Mouse (Mus musculus): Measurements from ENCODE around the gene Lypd3.
"Not testable (repeated sequence)": the region's sequence is repeated elsewhere in the genome, so short reads cannot be mapped to it uniquely, and the experiment has no call there.

The Lypd3 gene

DNA sequence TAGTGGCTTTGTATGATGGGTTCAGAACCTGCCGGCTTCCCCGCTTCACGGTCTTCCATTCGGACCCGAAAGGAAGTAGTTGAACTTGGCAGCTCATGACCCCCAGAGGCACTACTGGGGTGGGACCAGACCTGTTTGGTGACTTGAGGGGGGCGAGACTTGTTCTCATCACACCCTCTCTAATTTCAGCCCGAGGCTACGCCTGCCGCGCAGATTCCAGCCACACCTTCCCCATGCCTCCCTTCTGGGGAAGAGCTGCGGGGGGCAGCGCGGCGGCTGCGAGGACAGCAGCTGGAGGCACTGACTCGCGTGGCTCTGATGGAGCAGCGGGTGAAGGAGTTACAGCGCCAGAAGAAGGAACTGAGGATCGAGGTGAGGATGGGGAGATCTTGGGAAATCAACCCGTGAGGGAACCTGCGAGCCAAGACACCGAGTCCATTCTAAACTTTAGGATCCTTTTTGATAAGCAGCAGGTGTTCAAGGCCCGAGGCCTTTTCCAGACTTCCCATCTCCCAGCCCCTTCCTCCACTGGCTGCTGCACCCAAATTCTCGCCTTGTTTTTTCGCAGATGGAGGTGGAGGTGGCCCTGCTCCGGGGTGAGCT lies 23.9 kb upstream of the Lypd3 start:
- DNase-seq (ENCODE audit: low spot score): no peak

DNA sequence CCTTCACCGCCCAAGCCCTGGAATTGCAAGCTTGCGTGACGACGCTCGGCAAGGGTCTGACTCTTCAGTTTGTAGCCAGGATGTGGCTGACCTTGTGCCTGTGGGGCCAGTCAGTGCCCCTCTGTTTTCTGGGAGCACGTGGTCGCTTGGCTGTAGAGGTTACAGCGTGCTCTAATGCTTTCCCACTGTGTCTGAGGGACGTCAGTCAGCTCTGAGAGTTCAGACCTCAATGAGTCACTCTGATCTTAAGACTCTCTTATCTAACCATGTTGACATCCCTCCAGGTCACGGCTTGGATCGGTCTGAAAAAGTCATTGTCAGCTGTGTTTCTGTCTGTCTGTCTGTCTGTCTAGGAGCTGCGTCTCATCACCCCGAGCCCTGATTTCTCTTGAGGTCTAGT lies 21.5 kb upstream of the Lypd3 start:
- no peak for DNase-seq (ENCODE audit: low spot score)

DNA sequence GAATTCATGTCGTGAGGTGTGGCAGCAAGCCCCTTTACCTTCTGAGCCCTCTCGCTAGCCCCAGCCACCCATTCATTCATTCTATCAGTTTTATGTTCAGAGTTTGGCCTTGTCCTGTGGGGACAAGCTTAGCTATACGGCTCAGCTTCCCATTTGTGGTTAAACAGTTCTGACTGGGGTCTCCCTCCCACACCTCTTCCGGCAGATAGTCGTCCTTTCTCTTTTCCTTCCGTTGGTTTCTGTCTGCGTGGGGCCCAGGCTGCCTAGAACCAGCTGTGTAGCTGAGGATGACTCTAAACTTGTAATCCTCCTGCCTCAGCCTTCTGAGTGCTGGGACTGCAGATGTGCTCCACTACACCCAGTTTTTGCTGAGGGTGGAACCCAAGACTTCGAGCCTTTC lies 18.6 kb upstream of the Lypd3 start:
- DNase-seq (ENCODE audit: low spot score): no peak

DNA sequence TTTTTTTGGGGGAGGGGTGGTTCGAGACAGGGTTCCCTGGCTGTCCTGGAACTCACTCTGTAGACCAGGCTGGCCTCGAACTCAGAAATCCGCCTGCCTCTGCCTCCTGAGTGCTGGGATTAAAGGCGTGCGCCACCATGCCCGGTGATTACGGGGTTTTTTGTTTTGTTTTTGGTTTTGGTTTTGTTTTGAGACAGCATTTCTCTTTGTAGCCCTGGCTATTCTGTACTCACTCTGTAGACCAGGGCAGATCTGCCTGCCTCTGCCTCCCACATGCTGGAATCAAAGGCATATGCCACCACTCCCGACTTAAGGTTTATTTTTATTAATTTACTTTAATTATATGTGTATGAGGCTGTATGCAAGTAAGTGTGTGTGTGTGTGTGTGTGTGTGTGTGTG lies 18.0 kb upstream of the Lypd3 start:
- DNase-seq (ENCODE audit: low spot score): not testable (repeated sequence)

DNA sequence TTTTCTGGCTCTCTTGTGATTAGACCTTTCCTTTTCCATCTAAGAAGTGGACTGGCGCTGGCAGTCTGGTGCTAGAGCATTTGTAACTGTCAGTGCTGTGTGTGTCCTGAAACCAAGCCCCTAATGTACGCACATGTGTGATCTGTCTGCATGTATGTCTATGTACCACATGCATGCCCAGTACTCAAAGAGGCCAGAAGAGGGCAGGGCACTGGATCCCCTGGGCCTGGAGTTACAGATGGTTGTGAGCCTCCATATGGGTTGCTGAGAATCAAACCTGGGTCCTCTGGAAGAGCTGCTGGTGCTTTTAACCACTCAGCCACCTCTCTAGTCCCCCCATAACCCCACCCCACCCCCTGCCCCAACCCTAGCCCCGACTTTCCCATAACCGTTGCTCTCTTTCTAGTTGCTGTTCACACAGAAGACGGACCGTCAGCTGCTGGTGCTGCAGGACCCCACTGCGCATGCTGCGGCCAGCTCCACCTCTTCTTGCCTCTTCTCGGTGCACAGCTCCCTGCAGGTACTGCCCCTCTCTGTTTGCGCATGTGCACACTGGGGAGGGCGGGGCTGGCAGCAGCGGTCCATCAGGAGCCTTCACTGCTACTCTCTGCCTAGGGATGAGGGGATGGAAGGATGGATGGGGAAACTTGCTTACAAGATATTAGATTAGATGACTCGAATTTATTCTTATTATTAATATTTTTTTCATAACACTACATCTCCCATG lies 16.5 kb upstream of the Lypd3 start:
- no peak for DNase-seq (ENCODE audit: low spot score)

DNA sequence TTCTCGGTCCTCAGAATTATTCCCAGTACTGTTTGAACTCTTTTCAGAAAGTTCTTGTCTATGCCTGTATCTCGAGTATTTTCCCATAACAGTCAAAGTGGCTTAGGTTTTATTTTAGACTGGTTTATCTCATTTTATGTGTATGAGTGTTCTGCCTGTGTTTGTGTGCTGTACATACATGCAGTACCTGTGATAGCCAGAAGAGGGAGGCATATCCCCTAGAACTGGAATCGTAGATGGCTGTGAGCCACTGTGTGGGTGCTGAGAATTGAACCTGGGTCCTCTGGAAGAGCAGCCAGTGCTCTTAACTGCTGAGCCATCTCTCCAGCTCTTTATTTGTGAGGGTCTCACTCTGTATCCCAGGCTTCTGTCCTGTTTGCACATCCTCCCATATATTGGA lies 15.2 kb upstream of the Lypd3 start:
- no peak for DNase-seq (ENCODE audit: low spot score)

DNA sequence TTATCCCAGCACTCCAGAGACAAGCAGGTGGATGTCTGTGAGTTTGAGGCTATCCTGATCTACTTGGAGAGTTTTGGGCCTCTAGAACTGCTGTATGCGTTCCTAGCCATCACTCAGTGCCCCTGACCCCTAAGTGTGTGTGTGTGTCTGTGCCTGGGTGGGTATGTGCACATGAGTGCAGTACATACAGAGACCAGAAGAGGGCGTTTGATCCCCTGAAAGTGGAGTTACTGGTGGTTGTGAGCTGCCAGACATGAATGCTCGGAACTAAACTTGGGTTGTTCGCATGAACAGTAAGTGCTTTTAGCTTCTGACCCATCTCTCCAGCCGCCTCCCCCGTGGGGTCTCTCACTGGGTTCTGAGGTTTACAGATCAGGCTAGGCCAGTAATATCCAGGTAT lies 13.4 kb upstream of the Lypd3 start:
- DNase-seq (ENCODE audit: low spot score): no peak

DNA sequence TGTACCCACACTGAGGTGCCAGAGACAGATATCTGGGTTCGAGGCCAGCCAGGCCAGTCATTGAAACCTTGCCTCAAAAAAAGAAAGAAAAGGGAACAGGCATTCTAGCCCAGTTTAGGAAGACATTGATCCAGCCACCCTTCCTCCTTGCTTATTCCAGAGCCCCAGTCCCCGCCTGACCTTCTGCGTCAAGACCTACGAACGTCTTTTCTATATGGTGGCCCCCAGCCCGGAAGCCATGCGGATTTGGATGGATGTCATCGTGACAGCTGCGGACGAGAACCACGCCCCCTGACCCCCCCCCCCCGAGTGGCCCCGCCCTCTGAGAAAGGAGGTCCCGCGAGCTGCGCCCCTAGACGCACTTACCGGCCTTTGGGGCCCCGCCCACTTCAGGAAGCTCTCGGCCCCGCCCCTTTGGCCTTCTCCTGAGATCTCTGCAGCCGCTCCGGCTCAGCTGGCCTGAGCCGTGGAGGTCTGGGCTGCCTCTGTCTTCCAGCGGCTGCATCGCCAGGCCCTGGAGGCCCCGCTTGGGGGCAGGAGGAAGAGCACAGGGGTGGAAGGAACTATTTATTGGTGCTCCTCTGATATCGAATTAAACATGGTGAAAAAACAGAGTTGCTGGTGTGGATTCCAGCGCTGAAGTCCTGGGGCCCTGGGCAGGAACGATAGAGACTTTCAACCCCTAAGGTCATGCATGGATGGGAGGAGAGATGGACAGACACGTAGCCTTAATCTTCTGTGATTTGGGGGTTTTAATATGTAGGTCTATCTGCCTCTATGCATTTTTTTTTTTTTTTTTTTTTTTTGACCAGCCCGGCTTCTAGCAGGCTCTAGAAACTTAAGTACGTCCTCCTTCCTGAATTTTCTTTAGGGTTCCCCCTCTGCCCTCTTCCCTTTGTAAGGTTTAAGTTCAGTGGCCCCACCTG lies 7.4 kb upstream of the Lypd3 start:
- peak; percentile 84 for DNase-seq (ENCODE audit: low spot score)

DNA sequence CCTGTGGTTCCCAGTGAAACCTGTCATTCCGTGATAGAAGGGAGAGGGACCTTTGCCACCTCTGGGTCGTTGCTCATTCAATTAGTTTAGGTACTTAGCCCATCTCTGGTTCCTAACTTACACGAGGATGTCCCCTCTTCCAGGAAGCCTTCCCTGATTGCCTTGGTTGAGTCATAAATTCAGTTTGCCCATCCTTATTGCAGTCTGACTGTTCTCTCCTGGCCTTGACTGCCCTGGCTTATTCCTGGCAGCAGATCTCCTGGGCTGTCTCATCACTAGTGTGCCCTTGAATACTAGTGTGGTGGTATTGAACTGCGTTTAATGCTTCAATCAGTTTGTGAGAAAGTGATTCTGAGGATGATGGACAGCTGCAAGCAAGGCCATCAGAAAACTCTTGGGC lies 6.7 kb upstream of the Lypd3 start:
- no peak for DNase-seq (ENCODE audit: low spot score)

DNA sequence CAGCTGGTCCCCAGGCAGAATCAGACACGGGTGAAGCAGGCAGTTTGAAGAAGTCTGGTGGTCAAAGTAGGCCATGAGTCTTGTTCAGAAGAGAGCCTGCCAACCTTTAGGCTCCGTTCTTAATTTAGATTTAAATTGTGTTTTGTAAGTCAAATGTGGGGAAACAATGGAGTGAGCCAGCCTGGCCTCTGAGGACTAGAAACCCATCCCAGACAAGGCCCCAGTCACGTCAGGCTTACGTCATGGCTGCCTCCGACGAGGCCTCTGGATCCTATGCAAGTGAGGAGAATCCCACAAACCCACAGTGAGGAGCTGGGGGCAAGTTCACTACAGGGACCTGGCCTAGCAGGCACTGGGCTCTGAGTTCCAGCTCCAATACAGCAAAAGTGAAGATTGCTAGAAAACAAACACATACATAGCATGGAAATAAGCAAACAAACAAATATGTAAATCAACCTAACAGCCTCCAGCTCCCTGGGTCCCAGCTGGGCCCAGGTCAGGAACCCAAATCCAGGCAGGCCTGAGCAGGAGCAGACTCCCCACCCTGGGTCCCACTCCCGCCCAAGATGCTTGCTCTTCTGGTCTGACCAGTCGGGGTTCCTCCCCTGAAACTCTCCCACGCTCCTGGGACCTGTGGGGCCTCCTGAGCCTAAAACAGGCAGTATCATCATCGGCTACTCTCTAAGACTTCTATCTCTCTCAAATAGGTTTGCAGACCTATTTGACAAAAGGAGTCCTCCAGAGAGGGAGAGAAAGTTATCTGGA lies 6.1 kb upstream of the Lypd3 start:
- peak; percentile 46 for DNase-seq (ENCODE audit: low spot score)

DNA sequence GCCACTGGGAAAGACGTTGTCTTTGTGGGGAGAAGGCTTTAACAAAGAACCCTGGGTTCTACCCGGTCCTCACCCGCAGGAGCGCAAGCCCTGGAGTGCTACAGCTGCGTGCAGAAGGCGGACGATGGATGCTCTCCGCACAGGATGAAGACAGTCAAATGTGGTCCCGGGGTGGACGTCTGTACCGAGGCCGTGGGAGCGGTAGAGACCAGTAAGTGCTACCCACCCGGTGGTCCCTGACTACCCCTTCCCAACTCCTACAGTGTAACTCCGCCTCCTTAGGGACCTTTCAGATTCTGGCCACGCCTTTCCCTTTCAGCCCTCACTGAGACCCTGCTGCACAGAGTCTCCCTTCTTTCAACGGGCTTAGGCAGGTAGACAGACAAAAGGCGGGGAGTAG lies 696 bp downstream of the Lypd3 start:
- no peak for DNase-seq (ENCODE audit: low spot score)

DNA sequence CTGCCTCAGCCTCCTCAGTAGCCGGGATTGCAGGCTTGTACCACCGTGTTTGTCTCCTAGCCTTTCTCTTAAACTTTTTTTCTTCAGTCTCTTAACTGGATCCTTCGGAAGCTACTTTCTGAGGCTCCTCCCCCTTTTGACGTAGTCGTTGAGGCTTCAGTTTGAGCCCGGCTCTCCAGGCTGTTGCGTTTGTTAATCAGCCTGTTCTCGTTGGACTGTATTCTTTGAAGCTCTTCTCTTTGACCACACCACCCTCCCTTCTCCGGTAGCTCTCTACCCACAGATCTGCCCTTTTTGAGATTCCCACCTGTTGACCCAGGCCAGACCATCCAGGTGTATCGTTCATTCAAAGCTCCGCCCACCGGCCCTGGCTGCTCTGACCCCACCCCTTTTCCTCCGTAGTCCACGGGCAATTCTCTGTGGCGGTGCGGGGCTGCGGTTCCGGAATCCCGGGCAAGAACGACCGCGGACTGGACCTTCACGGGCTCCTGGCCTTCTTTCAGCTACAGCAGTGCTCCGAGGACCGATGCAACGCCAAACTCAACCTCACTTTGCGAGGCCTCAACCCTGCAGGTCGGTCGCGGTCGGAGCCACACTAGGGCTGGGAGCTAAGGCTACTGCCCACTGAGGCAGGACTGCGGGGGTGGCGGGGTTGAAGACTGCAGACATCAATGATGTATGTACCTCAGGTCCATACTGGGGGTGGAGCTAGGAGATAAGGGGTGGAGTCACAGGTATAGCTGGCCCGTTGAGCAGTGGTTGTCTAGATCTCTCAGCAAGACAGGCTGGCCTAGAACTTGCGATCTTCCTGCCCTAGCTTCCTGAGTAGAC lies 1.9 kb downstream of the Lypd3 start:
- no peak for DNase-seq (ENCODE audit: low spot score)

DNA sequence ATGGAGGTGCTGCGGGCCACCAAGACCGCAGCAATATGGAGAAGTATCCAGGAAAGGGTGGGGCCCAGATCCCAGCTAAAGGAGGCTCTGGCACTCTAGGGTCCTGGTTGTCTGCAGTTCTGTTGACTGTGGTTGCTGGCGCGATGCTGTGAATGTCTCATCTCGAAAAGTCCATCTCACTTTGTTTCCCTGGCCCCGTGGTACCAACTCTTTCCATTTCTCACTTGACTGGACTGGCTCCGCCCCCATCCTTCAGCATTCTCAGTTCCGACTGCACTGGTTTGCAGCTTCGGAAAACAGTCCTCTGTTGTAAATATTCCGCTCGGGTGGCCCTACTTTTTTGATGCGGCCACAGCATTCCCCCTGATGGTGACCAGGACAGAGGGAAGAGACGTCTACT lies 4.1 kb downstream of the Lypd3 start:
- no peak for DNase-seq (ENCODE audit: low spot score)

DNA sequence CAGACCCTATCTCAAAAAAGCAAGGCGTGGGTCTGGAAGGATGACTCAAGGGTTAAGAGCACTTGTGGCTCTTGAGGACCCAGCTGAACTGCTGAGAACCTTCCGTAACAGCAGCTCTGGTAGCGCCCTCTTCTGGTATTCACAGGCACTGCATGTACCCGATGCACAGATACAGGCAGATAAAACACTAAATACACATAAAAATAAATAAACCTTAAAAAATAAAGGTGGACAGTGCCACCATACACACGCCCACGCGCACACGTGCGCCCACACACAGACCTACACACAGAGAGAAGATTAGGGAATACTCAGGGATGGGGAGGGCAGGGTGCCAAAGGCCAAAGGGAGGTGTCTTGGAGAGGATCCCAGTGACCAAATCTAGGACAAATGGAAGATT lies 6.1 kb downstream of the Lypd3 start:
- DNase-seq (ENCODE audit: low spot score): no peak

DNA sequence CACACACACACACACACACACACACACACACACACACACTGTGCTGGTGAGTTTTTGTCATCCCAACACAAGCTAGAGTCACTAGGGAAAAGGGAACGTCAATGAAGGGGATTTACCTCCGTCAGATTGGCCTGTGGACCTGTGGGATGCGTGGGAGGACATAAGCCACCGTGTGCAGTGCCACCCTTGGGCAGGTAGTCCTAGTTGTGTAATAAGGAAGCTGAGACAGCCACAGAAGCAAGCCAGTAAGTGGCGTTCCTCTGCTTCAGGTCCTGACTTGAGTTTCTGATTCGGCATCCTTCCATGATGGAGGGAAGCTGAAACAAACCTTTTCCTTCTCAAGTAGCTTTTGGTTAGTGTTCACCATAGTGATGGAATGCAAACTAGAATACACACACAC lies 8.1 kb downstream of the Lypd3 start:
- no peak for DNase-seq (ENCODE audit: low spot score)

DNA sequence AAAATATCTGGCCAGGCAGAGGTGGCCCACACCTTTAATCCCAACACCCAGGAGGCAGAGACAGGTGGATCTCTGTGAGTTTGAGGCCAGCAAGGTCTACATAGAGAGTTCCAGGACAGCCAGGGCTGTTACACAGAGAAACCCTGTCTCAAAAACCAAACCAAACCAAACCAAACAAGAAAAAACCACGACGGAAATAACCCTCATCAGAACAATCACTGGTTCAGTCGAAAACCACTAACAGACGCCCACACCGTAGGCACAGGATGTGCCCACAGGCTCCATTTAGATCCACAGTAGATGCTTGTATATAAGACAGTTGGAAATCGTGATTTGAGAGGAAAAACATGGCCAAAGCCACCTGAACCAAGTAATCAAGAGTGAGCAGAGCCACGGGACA lies 8.6 kb downstream of the Lypd3 start:
- DNase-seq (ENCODE audit: low spot score): no peak

DNA sequence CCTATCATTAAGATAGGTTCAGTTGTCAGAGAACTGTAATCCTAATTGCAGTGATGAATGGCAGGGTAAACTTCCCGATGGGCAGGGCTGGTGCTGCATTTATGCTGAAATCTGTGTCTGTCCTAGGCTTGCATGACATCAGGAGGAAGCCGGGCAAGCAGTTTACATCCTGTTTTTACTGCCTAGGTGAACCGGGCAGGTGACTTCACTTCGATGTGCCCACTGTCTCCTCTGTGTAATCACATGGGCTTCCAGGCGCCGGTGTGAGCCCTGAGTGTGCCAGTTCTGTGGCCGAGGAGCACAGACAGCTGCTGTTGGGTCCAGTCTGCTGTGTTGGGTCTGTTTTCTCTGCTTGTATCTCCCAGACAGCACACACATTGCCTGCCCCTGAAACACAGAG lies 10.1 kb downstream of the Lypd3 start:
- DNase-seq (ENCODE audit: low spot score): no peak

DNA sequence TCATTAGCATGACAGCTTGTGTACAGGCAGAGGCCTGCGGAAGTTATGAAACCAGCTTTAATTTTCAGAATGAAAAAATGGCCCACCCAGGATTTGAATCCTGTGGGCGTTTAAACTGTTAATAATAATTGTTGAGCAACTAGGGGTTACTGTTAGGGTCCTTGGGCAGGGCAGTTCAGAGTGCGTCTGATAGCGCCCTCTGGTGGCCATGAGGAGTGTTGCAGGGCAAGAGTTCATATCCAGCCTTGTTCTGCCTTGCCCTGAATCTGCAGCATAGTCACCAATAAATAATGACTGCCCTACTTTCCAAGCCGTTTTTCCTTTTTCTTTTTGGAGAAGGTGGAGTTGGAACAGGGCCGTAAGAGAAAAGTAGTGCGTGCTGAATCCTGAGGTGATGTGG lies 17.3 kb downstream of the Lypd3 start:
- DNase-seq (ENCODE audit: low spot score): peak; percentile 61

DNA sequence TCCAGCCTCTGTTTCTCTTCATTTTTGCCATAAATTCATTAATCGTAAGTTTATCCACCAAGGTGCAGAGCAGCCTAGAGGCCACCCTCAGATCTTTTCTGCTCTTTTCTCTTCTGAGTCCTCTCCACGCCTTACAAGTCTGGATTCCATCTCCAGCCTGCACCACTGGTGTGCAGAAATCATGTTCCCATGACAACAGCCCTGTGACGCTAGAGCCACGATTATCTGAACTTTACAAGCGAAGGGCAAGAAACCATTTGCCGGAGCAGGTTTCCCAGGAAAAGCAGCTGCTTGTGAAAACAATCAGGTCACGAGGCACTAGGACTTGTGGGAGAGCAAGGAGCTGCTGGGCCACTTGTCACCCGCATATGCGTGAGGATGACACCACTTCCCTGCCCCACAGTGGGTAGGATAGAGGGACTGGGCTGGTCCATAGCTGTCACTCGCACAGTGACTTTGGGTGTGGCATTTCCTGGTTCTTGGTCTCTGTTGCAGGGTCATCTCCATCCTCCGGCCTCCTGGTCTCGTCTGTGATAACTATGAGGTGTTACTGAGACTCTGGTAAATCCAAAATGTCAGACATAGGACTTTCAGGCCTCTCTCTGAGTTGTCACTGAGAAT lies 23.5 kb downstream of the Lypd3 start:
- no peak for DNase-seq (ENCODE audit: low spot score)

DNA sequence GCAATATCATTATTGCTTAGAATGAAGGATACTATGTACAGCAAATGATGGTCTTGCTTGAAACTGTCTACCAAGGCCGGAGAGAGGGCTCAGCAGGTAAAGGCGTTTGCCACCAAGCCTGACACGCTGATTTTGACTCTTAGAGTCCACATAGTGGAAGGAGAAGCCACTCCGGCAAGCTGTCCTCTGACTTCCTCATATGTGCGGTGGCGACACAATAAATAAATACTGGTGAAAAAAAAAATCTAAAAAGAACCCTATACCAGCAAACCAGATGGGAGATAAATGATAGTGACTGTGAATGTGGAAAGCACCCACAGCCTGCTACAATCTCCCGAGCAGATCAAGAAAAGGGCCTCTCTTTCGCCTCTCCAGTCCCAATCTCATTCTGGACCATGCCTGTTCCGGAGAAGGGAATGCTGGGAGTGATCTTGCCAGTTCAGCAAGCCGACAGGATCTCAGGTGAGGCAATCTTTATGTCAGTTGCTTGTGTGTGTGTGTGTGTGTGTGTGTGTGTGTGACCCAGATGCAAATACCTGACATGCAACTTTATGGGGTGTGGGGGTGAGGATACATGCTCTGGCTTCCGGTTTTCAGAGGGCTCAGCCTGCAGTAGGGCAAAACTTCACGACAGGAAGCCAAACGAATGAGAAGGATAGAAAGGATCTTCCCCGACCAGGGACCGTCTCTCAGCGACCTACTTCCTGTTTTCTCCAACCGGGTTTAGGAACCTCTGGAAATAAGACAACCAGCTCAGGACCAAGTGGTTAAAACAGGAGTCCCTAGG lies 25.0 kb downstream of the Lypd3 start:
- DNase-seq (ENCODE audit: low spot score): no peak

Data from urinary bladder, postnatal 25 days (tissue).